Mouse (Mus musculus) limb, embryonic 14.5 days (tissue): ENCODE measurements at regions not wholly inside any gene's neighbourhood (a gene's known extent, or its start where the extent isn't known, plus 50 kb on each side); places are given as distances from the start of the nearest gene placed in this dataset.

Experiments used
- ATAC-seq: fragments of 200-750 bp; cut with Nextera tagmentation; 2 replicates; pipeline ENCODE4 v1.8.0; 2017; ENCODE audit warnings: low read depth, moderate number of reproducible peaks, moderate TSS enrichment; ENCODE audit not compliant: low FRiP score
- DNase-seq: peaks from one replicate; pipeline ENCODE4 v3.0.0-alpha.2; 2015; ENCODE audit warnings: low spot score
- H3K27ac ChIP-seq: fragments of 300-500 bp; sonication (generic); replicated peaks from 2 replicates; pipeline ENCODE4 v1.5.1; 2014; ENCODE audit warnings: low read depth, mild to moderate bottlenecking, low read length, moderate library complexity, mixed read lengths
- H3K27me3 ChIP-seq: fragments of 300-500 bp; sonication (generic); 2 replicates; pipeline ENCODE4 v1.6.1; 2014; ENCODE audit warnings: low read length, mixed read lengths; ENCODE audit not compliant: control insufficient read depth, insufficient read depth
- H3K36me3 ChIP-seq: fragments of 300-500 bp; sonication (generic); 2 replicates; pipeline ENCODE4 v1.6.1; 2014; ENCODE audit warnings: mild to moderate bottlenecking, low read length, moderate library complexity, mixed read lengths; ENCODE audit not compliant: control insufficient read depth, insufficient read depth
- H3K4me1 ChIP-seq: fragments of 300-500 bp; sonication (generic); 2 replicates; pipeline ENCODE4 v1.6.1; 2014; ENCODE audit warnings: antibody characterized with exemption, low read length, mixed read lengths; ENCODE audit not compliant: control insufficient read depth, insufficient read depth
- H3K4me2 ChIP-seq: fragments of 300-500 bp; sonication (generic); replicated peaks from 2 replicates; pipeline ENCODE4 v1.6.1; 2014; ENCODE audit warnings: low read depth, mild to moderate bottlenecking, low read length, moderate library complexity; ENCODE audit not compliant: severe bottlenecking
- H3K4me3 ChIP-seq: fragments of 300-500 bp; sonication (generic); replicated peaks from 2 replicates; pipeline ENCODE4 v1.5.1; 2014; ENCODE audit warnings: low read length
- H3K9ac ChIP-seq: fragments of 300-500 bp; sonication (generic); 2 replicates; pipeline ENCODE4 v1.6.1; 2014; ENCODE audit warnings: mild to moderate bottlenecking, low read depth, low read length, moderate library complexity; ENCODE audit not compliant: severe bottlenecking
- H3K9me3 ChIP-seq: fragments of 300-500 bp; sonication (generic); 2 replicates; pipeline ENCODE4 v1.6.1; 2016; ENCODE audit warnings: low read length; ENCODE audit not compliant: control insufficient read depth
- POLR2A ChIP-seq: fragments of 200-500 bp; IDR thresholded peaks from 2 replicates; pipeline ENCODE4 v1.8.0; 2012; ENCODE audit warnings: inconsistent platforms, mild to moderate bottlenecking, moderate library complexity, borderline replicate concordance; ENCODE audit not compliant: insufficient read depth, insufficient read length; ENCODE audit errors: extremely low read depth
- WGBS: fragments of 180-500 bp; shearing (Covaris S2); extraction: QIAGEN DNeasy Blood & Tissue Kit; methylation state at CpG from one replicate; pipeline ENCODE4 v1.1.7; 2014; 5-methylcytosine and 5-hydroxymethylcytosine counted together

GRCm38 (mm10) chr12:78074290-78074802, 119.7 kb upstream of the Gm6657 start:
- Histone ChIP-seq H3K4me2 (no peak overlapping the region), H3K36me3 (no peaks in the 10 kb centered on the region), H3K4me3 (no peak overlapping the region), H3K27ac (no peak overlapping the region), H3K9me3 (no peaks in the 10 kb centered on the region), H3K27me3 (no peaks in the 10 kb centered on the region), H3K9ac (no peak overlapping the region), H3K4me1 (peaks cover 5% of the 10 kb centered on the region)
- no peak for DNase-seq
- WGBS: 83% methylated on average over 8 of the region's 8 CpGs
- no peak for ATAC-seq
- no peak for TF ChIP-seq POLR2A

- no peaks in the 10 kb centered on the region for H3K36me3 ChIP-seq
- no peak overlapping the region for H3K4me3 ChIP-seq
- WGBS: 14% methylated on average over 5 of the region's 5 CpGs
- DNase-seq (peak; percentile 78), ATAC-seq (peak; percentile 77)
- H3K9ac ChIP-seq: no peak overlapping the region
- H3K27ac ChIP-seq: no peak overlapping the region
- no peak overlapping the region for H3K4me2 ChIP-seq
- peaks cover 10% of the 10 kb centered on the region for H3K4me1 ChIP-seq
- H3K27me3 ChIP-seq: no peaks in the 10 kb centered on the region
- no peak for TF ChIP-seq POLR2A
- no peaks in the 10 kb centered on the region for H3K9me3 ChIP-seq
Measured at GRCm38 (mm10) chr12:78077285-78077684, 116.8 kb upstream of the Gm6657 start.

DNA sequence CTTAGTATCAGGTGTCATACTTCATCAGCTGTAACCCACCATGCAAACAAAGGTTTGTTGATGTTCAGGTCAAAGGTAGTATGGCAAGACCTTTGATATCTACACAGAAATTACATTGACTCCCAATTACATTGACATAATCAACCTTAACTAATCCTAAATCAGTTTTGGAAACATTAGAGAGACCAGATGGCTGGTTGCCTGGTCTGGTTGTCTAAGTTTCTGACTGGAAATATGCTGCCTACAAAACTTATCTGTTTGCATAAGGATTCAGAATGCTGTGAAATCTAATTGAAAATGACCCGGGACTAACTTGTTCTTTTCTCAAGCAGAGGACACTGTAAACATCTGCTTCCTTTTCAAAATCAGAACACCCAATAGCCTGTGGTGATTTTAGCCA, 111.9 kb upstream of the Gm6657 start:
- no peaks in the 10 kb centered on the region for H3K27me3 ChIP-seq
- no peak overlapping the region for H3K9ac ChIP-seq
- no peak for TF ChIP-seq POLR2A
- no peak for DNase-seq
- H3K36me3 ChIP-seq: no peaks in the 10 kb centered on the region
- H3K9me3 ChIP-seq: no peaks in the 10 kb centered on the region
- WGBS: 79% methylated on average over 1 of the region's 1 CpGs
- no peak overlapping the region for H3K4me3 ChIP-seq
- H3K27ac ChIP-seq: no peak overlapping the region
- no peak for ATAC-seq
- no peak overlapping the region for H3K4me2 ChIP-seq
- H3K4me1 ChIP-seq: peaks cover 10% of the 10 kb centered on the region

- TF ChIP-seq POLR2A: no peak
- H3K4me2 ChIP-seq: no peak overlapping the region
- no peak overlapping the region for H3K4me3 ChIP-seq
- H3K27ac ChIP-seq: no peak overlapping the region
- ATAC-seq (no peak), DNase-seq (no peak)
- no peaks in the 10 kb centered on the region for H3K36me3 ChIP-seq
- H3K4me1 ChIP-seq: no peaks in the 10 kb centered on the region
- 88% methylated on average over 5 of the region's 5 CpGs for WGBS
- no peaks in the 10 kb centered on the region for H3K9me3 ChIP-seq
- no peaks in the 10 kb centered on the region for H3K27me3 ChIP-seq
- no peak overlapping the region for H3K9ac ChIP-seq
Measured at GRCm38 (mm10) chr12:78086016-78086415, 108.0 kb upstream of the Gm6657 start.

DNA sequence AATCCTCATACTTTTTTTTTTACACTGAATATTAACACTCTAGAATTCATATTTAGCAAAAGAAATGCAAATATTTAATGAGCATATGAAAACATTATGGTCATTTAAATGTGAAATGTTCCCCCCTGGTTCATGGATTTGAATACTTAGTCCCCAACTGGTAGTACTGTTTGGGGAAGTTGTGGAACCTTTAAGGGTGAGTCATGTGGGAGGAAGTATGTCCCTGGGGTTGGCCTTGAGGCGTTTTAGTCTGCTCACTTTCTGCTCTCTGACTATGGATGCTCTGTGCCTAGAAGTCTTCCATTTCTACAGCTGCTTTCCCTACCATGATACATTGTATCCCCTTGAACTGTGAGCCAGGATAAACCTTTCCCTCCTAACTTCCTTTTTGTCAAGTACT, 106.1 kb upstream of the Gm6657 start:
- H3K4me2 ChIP-seq: no peak overlapping the region
- DNase-seq (no peak), ATAC-seq (no peak)
- H3K4me3 ChIP-seq: no peak overlapping the region
- no peak overlapping the region for H3K9ac ChIP-seq
- H3K36me3 ChIP-seq: no peaks in the 10 kb centered on the region
- no peak overlapping the region for H3K27ac ChIP-seq
- H3K9me3 ChIP-seq: no peaks in the 10 kb centered on the region
- H3K27me3 ChIP-seq: no peaks in the 10 kb centered on the region
- 59% methylated on average over 1 of the region's 1 CpGs for WGBS
- H3K4me1 ChIP-seq: no peaks in the 10 kb centered on the region
- no peak for TF ChIP-seq POLR2A

DNA sequence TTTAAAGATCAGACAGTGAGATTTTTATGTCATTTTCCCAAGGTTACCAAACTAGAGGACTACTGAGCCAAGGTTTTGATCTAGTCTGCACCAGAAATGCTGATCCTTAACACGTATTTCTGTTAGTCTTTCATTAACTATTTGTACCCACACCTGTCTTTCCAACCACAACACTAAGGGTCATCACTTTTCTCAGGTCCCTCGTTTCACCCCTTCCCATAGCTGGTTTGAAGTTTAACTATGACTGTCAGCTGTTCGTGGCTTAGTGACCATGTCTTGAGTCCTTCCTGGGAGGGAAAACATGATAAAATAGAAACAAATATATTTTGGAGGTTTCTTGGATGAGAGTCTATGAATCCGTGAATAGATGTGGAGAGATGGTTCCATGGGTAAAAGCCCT, 99.6 kb upstream of the Gm6657 start:
- peaks cover 4% of the 10 kb centered on the region; the same call in 1 of the 2 replicates for H3K4me1 ChIP-seq
- no peak for TF ChIP-seq POLR2A
- WGBS: 79% methylated on average over 4 of the region's 4 CpGs

More for the DNA sequence above, 99.6 kb upstream of the Gm6657 start:
- no peak for DNase-seq
- H3K4me2 ChIP-seq: no peak overlapping the region
- no peak for ATAC-seq
- H3K9me3 ChIP-seq: no peaks in the 10 kb centered on the region
- no peak overlapping the region for H3K4me3 ChIP-seq
- H3K27me3 ChIP-seq: no peaks in the 10 kb centered on the region
- no peaks in the 10 kb centered on the region for H3K36me3 ChIP-seq
- no peak overlapping the region for H3K9ac ChIP-seq
- no peak overlapping the region for H3K27ac ChIP-seq
